Mouse (Mus musculus) neural tube, embryonic 11.5 days (tissue): ENCODE data around the gene Creb3l2. TPM values are rescaled to one million over a fixed set of nuclear protein-coding genes. Genes with fewer than 3 reads are reported as not detected.

Experiments
- ATAC-seq: fragments of 200-750 bp; cut with Nextera tagmentation; 2 replicates; pipeline ENCODE4 v1.8.0; 2017; ENCODE audit warnings: moderate number of reproducible peaks, mild to moderate bottlenecking, moderate TSS enrichment, moderate library complexity; ENCODE audit not compliant: insufficient read depth, low FRiP score, low TSS enrichment
- DNase-seq: peaks from one replicate; pipeline ENCODE4 v3.0.0-alpha.2; 2015; ENCODE audit warnings: low spot score
- H3K27ac ChIP-seq: fragments of 300-500 bp; sonication (generic); 2 replicates; pipeline ENCODE4 v1.5.1; 2014; ENCODE audit warnings: low read depth, mild to moderate bottlenecking, low read length
- H3K27me3 ChIP-seq: fragments of 300-500 bp; sonication (generic); 2 replicates; pipeline ENCODE4 v1.6.1; 2014; ENCODE audit warnings: mild to moderate bottlenecking, low read length, mixed read lengths; ENCODE audit not compliant: control insufficient read depth, insufficient read depth
- H3K36me3 ChIP-seq: fragments of 300-500 bp; sonication (generic); 2 replicates; pipeline ENCODE4 v1.6.1; 2014; ENCODE audit warnings: mild to moderate bottlenecking, low read length, moderate library complexity, mixed read lengths; ENCODE audit not compliant: control insufficient read depth, insufficient read depth
- H3K4me1 ChIP-seq: fragments of 300-500 bp; sonication (generic); 2 replicates; pipeline ENCODE4 v1.6.1; 2014; ENCODE audit warnings: low read length, mixed read lengths; ENCODE audit not compliant: control insufficient read depth, insufficient read depth
- H3K4me2 ChIP-seq: fragments of 300-500 bp; sonication (generic); 2 replicates; pipeline ENCODE4 v1.6.1; 2014; ENCODE audit warnings: low read depth, mild to moderate bottlenecking, moderate library complexity
- H3K4me3 ChIP-seq: fragments of 300-500 bp; sonication (generic); 2 replicates; pipeline ENCODE4 v1.5.1; 2014; ENCODE audit warnings: low read depth, low read length
- H3K9ac ChIP-seq: fragments of 300-500 bp; sonication (generic); 2 replicates; pipeline ENCODE4 v1.6.1; 2014; ENCODE audit warnings: mild to moderate bottlenecking, low read length
- H3K9me3 ChIP-seq: fragments of 300-500 bp; sonication (generic); 2 replicates; pipeline ENCODE4 v1.6.1; 2016; ENCODE audit warnings: low read length; ENCODE audit not compliant: control insufficient read depth
- WGBS: fragments of 180-500 bp; shearing (Covaris S2); extraction: QIAGEN DNeasy Blood & Tissue Kit; methylation state at CpG from one replicate; pipeline ENCODE4 v1.1.7; 2014; 5-methylcytosine and 5-hydroxymethylcytosine counted together
- polyA plus RNA-seq: library from polyadenylated mRNA; unstranded; fragments of >200 nt; fragmentation: Nextera tagmentation; extraction: Ambion mirVana; gene quantifications from 2 replicates; pipeline ENCODE4 v1.2.1, GENCODE M21; 2014

Gene Creb3l2
- polyA plus RNA-seq, 1 experiment from 2014 or later = 14.5 TPM

DNA sequence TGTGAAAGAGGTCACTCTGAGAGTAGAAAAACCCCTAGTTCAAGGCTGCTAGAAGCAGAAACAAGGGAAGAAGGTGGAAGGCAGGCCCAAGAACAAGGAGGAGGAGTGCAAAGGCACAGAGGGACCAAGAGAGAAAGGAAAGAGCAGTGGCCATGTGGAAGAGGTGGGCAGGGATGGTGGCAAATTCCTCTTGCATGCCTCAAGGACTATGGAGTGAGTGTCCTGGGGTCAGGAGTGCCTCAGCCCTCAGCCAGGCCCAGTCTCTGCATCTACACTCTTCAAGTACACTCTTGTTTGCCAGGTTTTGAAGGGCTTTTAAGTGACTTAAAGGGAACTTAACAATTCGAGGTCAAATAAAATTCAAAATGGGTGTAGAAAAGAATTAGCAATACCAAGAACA, 18.6 kb downstream of the Creb3l2 start:
- ATAC-seq = no peak
- Histone ChIP-seq H3K27me3 (no peaks in the 10 kb centered on the region), H3K4me1 (no peaks in the 10 kb centered on the region), H3K27ac (no peak overlapping the region), H3K4me3 (no peak overlapping the region), H3K36me3 (no peaks in the 10 kb centered on the region), H3K4me2 (no peak overlapping the region), H3K9me3 (no peaks in the 10 kb centered on the region), H3K9ac (no peak overlapping the region)
- DNase-seq = no peak
- 53% methylated on average over 1 of the region's 1 CpGs for WGBS

DNA sequence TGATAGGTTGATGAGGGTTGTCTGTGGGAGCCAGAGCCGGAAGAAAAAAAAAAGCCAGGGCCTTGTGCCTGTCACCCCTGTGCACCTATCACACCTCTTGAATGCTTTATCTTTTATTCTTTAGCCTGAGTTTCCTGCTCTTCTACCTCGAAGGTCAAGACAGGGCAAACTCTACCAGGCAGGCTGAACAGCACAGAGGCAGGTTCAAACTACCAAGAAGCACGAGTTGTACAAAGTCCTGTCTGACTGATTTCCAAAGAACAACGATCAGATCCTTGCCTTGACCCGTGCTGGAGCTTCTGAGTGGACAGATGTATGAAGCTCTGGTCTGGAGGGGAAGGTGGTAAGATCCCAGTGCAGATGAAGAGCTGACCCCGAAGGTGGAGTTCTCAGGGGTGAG, 20.8 kb downstream of the Creb3l2 start:
- no peaks in the 10 kb centered on the region for H3K4me1 ChIP-seq
- H3K9me3 ChIP-seq = no peaks in the 10 kb centered on the region
- DNase-seq (no peak), ATAC-seq (no peak)
- WGBS = 83% methylated on average over 6 of the region's 6 CpGs
- H3K4me3 ChIP-seq = no peak overlapping the region
- H3K9ac ChIP-seq = no peak overlapping the region
- no peaks in the 10 kb centered on the region for H3K27me3 ChIP-seq
- no peak overlapping the region for H3K27ac ChIP-seq
- H3K36me3 ChIP-seq = no peaks in the 10 kb centered on the region
- no peak overlapping the region for H3K4me2 ChIP-seq

DNA sequence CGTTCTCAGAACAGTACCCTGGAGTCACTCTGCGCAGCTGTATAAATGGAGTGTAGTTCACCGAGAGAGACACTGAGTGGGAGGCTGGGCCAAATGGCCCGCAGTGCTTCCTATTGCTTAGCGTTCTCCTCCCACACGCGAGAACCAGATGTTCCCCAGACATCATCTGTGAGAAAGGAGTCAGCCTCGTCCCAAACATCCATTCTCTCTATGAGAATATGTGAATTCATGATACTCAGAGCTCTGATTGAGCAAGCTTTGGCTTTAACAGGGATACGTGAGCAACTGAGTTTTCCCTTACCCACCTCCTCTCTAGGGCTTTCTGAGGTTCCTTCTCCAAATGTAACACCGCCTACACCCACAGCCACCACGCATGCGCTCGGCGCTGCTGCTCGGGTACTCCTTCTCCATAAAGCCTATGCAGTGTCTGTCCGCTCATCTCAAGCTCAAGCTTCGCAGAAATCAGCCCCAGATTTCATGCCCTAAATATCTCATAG, 22.5 kb downstream of the Creb3l2 start:
- no peak overlapping the region for H3K4me3 ChIP-seq
- H3K27me3 ChIP-seq = no peaks in the 10 kb centered on the region
- H3K36me3 ChIP-seq = no peaks in the 10 kb centered on the region
- WGBS = 69% methylated on average over 17 of the region's 17 CpGs
- no peak for ATAC-seq
- DNase-seq = no peak
- no peaks in the 10 kb centered on the region for H3K9me3 ChIP-seq
- H3K4me1 ChIP-seq = peaks cover 4% of the 10 kb centered on the region; the same call in 1 of the 2 replicates
- no peak overlapping the region for H3K4me2 ChIP-seq
- H3K27ac ChIP-seq = 0 out of 2 replicates have a peak overlapping the region, but pooled peaks have one; percentile 34
- H3K9ac ChIP-seq = no peak overlapping the region

DNA sequence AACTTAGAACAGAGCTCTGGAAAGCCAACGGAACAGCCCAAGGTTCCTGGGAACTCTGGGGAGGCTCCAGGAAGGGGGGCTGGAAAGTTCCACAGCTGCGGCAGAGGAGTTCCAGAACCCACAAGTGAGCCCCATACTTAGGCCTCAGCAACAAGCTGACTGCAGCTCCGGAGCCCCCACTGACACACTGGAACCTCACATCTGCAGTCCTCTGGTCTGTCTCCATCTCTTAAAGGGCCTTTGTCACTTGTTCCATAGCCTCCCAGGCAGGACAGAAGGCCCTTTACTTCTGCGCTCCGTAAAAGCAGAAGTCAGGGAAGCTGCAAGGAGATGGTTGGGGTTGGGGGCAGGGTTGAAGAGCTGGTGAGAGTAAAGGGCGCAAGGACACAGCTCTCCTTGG, 23.0 kb downstream of the Creb3l2 start:
- ATAC-seq (no peak), DNase-seq (no peak)
- H3K4me1 ChIP-seq = peaks cover 4% of the 10 kb centered on the region; the same call in 1 of the 2 replicates
- no peaks in the 10 kb centered on the region for H3K9me3 ChIP-seq
- H3K4me2 ChIP-seq = no peak overlapping the region
- no peak overlapping the region for H3K9ac ChIP-seq
- H3K36me3 ChIP-seq = no peaks in the 10 kb centered on the region
- WGBS = 66% methylated on average over 6 of the region's 6 CpGs
- 0 out of 2 replicates have a peak overlapping the region, but pooled peaks have one; percentile 34 for H3K27ac ChIP-seq
- H3K4me3 ChIP-seq = no peak overlapping the region
- H3K27me3 ChIP-seq = no peaks in the 10 kb centered on the region

DNA sequence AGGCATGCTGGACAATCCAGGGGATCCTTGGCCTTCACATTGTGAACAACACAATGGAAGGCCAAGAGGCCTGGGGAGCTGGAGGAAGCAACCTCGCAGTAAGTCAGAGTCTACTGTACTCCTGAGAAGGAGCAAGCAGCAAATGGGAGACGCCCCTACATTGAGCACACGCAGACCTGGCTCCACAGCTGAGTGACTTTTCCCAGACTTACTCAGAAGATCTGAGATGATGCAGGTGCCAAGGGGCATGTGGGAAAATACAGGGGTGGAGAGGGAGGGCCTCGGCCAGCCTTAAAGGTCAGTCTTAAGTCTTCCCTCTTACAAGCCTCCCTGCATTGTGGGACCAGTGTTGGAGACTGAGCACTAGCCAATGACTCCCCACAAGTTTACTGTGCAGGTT, 25.2 kb downstream of the Creb3l2 start:
- DNase-seq (no peak), ATAC-seq (no peak)
- H3K27ac ChIP-seq = no peak overlapping the region
- H3K4me2 ChIP-seq = no peak overlapping the region
- no peaks in the 10 kb centered on the region for H3K36me3 ChIP-seq
- peaks cover 4% of the 10 kb centered on the region; the same call in 1 of the 2 replicates for H3K4me1 ChIP-seq
- H3K4me3 ChIP-seq = no peak overlapping the region
- H3K9me3 ChIP-seq = no peaks in the 10 kb centered on the region
- H3K9ac ChIP-seq = no peak overlapping the region
- WGBS = 76% methylated on average over 4 of the region's 4 CpGs
- H3K27me3 ChIP-seq = no peaks in the 10 kb centered on the region

DNA sequence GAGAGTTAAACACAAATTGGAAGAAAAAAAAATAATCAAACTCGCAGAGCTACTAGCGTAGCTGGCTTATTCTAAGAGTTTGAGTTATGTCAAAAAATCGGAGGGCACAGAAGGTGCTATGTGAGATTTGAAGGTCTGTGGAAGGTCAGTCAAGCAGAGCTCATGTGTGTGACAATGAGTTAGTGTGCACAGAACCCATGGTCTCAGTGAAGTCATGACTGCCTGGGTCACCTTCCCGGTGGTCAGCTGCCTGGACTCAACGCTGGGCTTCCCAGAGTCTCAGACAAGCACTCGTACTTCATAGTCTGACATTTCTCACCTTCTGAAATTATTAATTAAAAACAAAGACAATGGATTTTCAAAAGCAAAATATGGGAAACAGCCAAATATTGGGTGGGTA, 26.4 kb downstream of the Creb3l2 start:
- DNase-seq (no peak), ATAC-seq (no peak)
- H3K4me3 ChIP-seq = no peak overlapping the region
- no peak overlapping the region for H3K9ac ChIP-seq
- H3K4me2 ChIP-seq = no peak overlapping the region
- H3K9me3 ChIP-seq = no peaks in the 10 kb centered on the region
- H3K36me3 ChIP-seq = no peaks in the 10 kb centered on the region
- H3K27me3 ChIP-seq = no peaks in the 10 kb centered on the region
- 76% methylated on average over 6 of the region's 6 CpGs for whole genome bisulfite sequencing
- no peak overlapping the region for H3K27ac ChIP-seq
- peaks cover 4% of the 10 kb centered on the region; the same call in 1 of the 2 replicates for H3K4me1 ChIP-seq

DNA sequence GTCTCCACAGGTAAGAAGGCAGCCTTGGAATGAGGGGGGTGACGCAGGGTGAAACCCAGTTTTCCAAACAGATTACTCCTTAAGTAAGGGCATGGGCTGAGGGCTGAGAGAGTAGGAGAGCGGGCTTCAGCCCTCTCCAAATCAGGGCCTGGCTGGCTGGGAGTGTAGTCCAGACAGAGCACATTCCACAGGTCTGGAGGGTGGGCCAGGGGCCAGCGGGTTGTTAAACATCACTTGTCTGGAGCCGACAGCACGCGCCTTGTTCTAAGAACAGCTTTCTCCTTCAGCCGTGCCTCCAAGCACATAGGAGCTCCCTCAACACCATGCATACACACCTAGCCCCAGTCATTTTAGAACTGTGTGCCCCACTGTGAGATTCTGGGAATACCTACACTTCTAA, 26.9 kb downstream of the Creb3l2 start:
- H3K4me2 ChIP-seq = no peak overlapping the region
- ATAC-seq (no peak), DNase-seq (peak; percentile 51)
- WGBS = 51% methylated on average over 7 of the region's 7 CpGs
- no peaks in the 10 kb centered on the region for H3K36me3 ChIP-seq
- peaks cover 4% of the 10 kb centered on the region; the same call in 1 of the 2 replicates for H3K4me1 ChIP-seq
- no peak overlapping the region for H3K4me3 ChIP-seq
- no peak overlapping the region for H3K9ac ChIP-seq
- no peak overlapping the region for H3K27ac ChIP-seq
- H3K27me3 ChIP-seq = no peaks in the 10 kb centered on the region
- no peaks in the 10 kb centered on the region for H3K9me3 ChIP-seq

DNA sequence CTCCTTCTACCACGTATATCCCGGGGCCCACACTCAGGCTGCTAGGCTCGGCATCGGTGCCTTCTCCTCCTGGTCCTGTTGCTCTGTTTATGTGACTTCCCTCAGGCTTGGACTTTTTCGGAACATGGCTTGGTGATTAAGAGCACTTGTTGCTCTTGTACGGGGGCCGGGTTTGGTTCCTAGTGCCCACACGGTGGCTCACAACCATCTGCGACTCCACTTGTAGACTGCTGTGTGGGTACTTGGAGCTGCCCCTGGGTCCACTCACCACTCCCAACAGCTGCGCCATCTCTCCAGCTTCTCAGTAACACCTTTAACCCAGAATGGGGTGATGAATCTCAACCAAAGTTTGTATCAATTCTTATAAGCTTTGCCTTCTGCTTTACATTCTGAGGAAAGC, 27.4 kb downstream of the Creb3l2 start:
- Histone ChIP-seq H3K4me2 (no peak overlapping the region), H3K36me3 (no peaks in the 10 kb centered on the region), H3K4me3 (no peak overlapping the region), H3K27ac (no peak overlapping the region), H3K9me3 (no peaks in the 10 kb centered on the region), H3K9ac (no peak overlapping the region), H3K4me1 (peaks cover 4% of the 10 kb centered on the region; the same call in 1 of the 2 replicates), H3K27me3 (no peaks in the 10 kb centered on the region)
- WGBS = 93% methylated on average over 10 of the region's 10 CpGs
- no peak for DNase-seq
- no peak for ATAC-seq

DNA sequence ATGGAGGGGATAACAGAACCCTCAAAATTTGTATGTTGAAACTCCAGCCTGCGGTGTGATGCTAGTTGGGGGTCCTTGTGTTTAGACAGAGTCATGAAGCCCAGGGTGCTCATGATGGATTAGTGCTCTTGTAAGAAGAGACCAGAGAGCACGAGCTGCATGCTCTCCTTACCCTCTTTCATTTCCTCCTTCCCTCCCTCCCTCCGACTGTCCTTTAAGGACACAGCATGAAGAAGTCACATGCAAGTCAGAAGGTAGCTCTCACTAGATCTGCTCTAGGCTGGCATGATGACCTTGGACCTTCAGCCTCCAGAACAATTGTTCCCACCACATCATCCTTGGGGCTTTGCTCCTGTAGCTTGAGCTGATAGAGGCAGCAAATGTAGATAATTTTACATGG, 30.2 kb downstream of the Creb3l2 start:
- WGBS = 61% methylated on average over 3 of the region's 3 CpGs
- H3K36me3 ChIP-seq = no peaks in the 10 kb centered on the region
- ATAC-seq (no peak), DNase-seq (no peak)
- no peaks in the 10 kb centered on the region for H3K9me3 ChIP-seq
- H3K4me3 ChIP-seq = no peak overlapping the region
- H3K27ac ChIP-seq = no peak overlapping the region
- no peak overlapping the region for H3K4me2 ChIP-seq
- H3K27me3 ChIP-seq = no peaks in the 10 kb centered on the region
- no peak overlapping the region for H3K9ac ChIP-seq
- peaks cover 4% of the 10 kb centered on the region; the same call in 1 of the 2 replicates for H3K4me1 ChIP-seq
